Mouse (Mus musculus): ENCODE measurements around the gene Tnks1bp1. TPM values are rescaled to one million over a fixed set of nuclear protein-coding genes. Genes with fewer than 3 reads are reported as not detected.

Gene Tnks1bp1
- 24.3 and 25.3 TPM in 2 replicates for polyA plus RNA-seq (2015; fragmentation: Nextera tagmentation; extraction: Ambion mirVana)

GRCm38 (mm10) chr2:85047596-85048167 is at the start of gene Tnks1bp1:
Gene Tnks1bp1, plus strand, starts transcription at chr2:85048022.
- 1% methylated on average over 41 of the region's 42 CpGs for WGBS
- peak; percentile 91 for ATAC-seq (replicated peaks)

GRCm38 (mm10) chr2:84999486-85000181 is 48.2 kb upstream of the Tnks1bp1 start:
- WGBS, result 82% methylated on average over 3 of the region's 3 CpGs
- Histone ChIP-seq H3K27me3 (replicated peaks) (no peaks in the 10 kb centered on the region), H3K4me1 (no peaks in the 10 kb centered on the region), H3K9me3 (no peaks in the 10 kb centered on the region), H3K27ac (no peak overlapping the region), H3K36me3 (replicated peaks) (no peaks in the 10 kb centered on the region), H3K4me2 (no peak overlapping the region), H3K9ac (no peak overlapping the region), H3K4me3 (no peak overlapping the region)
- no peak for ATAC-seq (replicated peaks)

More at GRCm38 (mm10) chr2:85047596-85048167, at the start of gene Tnks1bp1:
- H3K9ac ChIP-seq, result peak within 1 kb of the TSS; percentile 69
- H3K4me1 ChIP-seq, result peaks cover 37% of the 10 kb centered on the region
- H3K4me2 ChIP-seq, result peak within 1 kb of the TSS; percentile 71
- H3K27ac ChIP-seq, result peak within 1 kb of the TSS; percentile 88
- no peaks in the 10 kb centered on the region for H3K9me3 ChIP-seq
- peak within 1 kb of the TSS; percentile 71 for H3K4me3 ChIP-seq
- peaks cover 39% of the 10 kb centered on the region for H3K36me3 ChIP-seq (replicated peaks)
- no peaks in the 10 kb centered on the region for H3K27me3 ChIP-seq (replicated peaks)

GRCm38 (mm10) chr2:85001497-85001896 is 46.3 kb upstream of the Tnks1bp1 start:
- H3K9me3 ChIP-seq, result no peaks in the 10 kb centered on the region
- H3K36me3 ChIP-seq (replicated peaks), result no peaks in the 10 kb centered on the region
- H3K4me3 ChIP-seq, result no peak overlapping the region
- 76% methylated on average over 13 of the region's 13 CpGs for WGBS
- H3K9ac ChIP-seq, result no peak overlapping the region
- ATAC-seq (replicated peaks), result no peak
- no peaks in the 10 kb centered on the region for H3K27me3 ChIP-seq (replicated peaks)
- no peak overlapping the region for H3K4me2 ChIP-seq
- no peak overlapping the region for H3K27ac ChIP-seq
- H3K4me1 ChIP-seq, result no peaks in the 10 kb centered on the region

GRCm38 (mm10) chr2:85002575-85002974 is 45.2 kb upstream of the Tnks1bp1 start:
- Histone ChIP-seq H3K4me1 (no peaks in the 10 kb centered on the region), H3K9me3 (no peaks in the 10 kb centered on the region), H3K9ac (no peak overlapping the region), H3K27me3 (replicated peaks) (no peaks in the 10 kb centered on the region), H3K27ac (no peak overlapping the region), H3K36me3 (replicated peaks) (no peaks in the 10 kb centered on the region), H3K4me3 (no peak overlapping the region), H3K4me2 (no peak overlapping the region)
- ATAC-seq (replicated peaks), result no peak
- WGBS, result 84% methylated on average over 8 of the region's 8 CpGs

GRCm38 (mm10) chr2:85004341-85004740 is 43.5 kb upstream of the Tnks1bp1 start:
- Histone ChIP-seq H3K9ac (no peak overlapping the region), H3K4me1 (no peaks in the 10 kb centered on the region), H3K4me2 (no peak overlapping the region), H3K9me3 (no peaks in the 10 kb centered on the region), H3K27ac (no peak overlapping the region), H3K4me3 (no peak overlapping the region), H3K36me3 (replicated peaks) (no peaks in the 10 kb centered on the region), H3K27me3 (replicated peaks) (no peaks in the 10 kb centered on the region)
- ATAC-seq (replicated peaks), result no peak
- whole genome bisulfite sequencing, result 86% methylated on average over 4 of the region's 4 CpGs

- H3K27me3 ChIP-seq (replicated peaks), result no peaks in the 10 kb centered on the region
- H3K4me3 ChIP-seq, result no peak overlapping the region
- no peak for ATAC-seq (replicated peaks)
- no peak overlapping the region for H3K4me2 ChIP-seq
- no peaks in the 10 kb centered on the region for H3K4me1 ChIP-seq
- H3K36me3 ChIP-seq (replicated peaks), result no peaks in the 10 kb centered on the region
- no peak overlapping the region for H3K9ac ChIP-seq
- no peak overlapping the region for H3K27ac ChIP-seq
- no peaks in the 10 kb centered on the region for H3K9me3 ChIP-seq
- 85% methylated on average over 7 of the region's 7 CpGs for WGBS
Measured at GRCm38 (mm10) chr2:85006600-85006999, 41.2 kb upstream of the Tnks1bp1 start.

GRCm38 (mm10) chr2:85007729-85008128 is 40.1 kb upstream of the Tnks1bp1 start:
- H3K9me3 ChIP-seq, result no peaks in the 10 kb centered on the region
- no peaks in the 10 kb centered on the region for H3K36me3 ChIP-seq (replicated peaks)
- no peak overlapping the region for H3K4me2 ChIP-seq
- H3K27me3 ChIP-seq (replicated peaks), result no peaks in the 10 kb centered on the region
- no peak overlapping the region for H3K27ac ChIP-seq
- peak; percentile 24; the same call in 1 of the 2 replicates for ATAC-seq (replicated peaks)
- no peaks in the 10 kb centered on the region for H3K4me1 ChIP-seq
- WGBS, result 21% methylated on average over 4 of the region's 4 CpGs
- H3K4me3 ChIP-seq, result no peak overlapping the region
- H3K9ac ChIP-seq, result no peak overlapping the region

GRCm38 (mm10) chr2:85009212-85009611 is 38.6 kb upstream of the Tnks1bp1 start:
- H3K4me2 ChIP-seq, result no peak overlapping the region
- H3K9ac ChIP-seq, result no peak overlapping the region
- no peak overlapping the region for H3K27ac ChIP-seq
- ATAC-seq (replicated peaks), result no peak
- H3K27me3 ChIP-seq (replicated peaks), result no peaks in the 10 kb centered on the region
- no peaks in the 10 kb centered on the region for H3K4me1 ChIP-seq
- 83% methylated on average over 2 of the region's 2 CpGs for WGBS
- no peaks in the 10 kb centered on the region for H3K9me3 ChIP-seq
- no peaks in the 10 kb centered on the region for H3K36me3 ChIP-seq (replicated peaks)
- no peak overlapping the region for H3K4me3 ChIP-seq

GRCm38 (mm10) chr2:85011906-85012604 is 35.8 kb upstream of the Tnks1bp1 start:
- H3K27ac ChIP-seq, result no peak overlapping the region
- no peaks in the 10 kb centered on the region for H3K9me3 ChIP-seq
- H3K4me3 ChIP-seq, result no peak overlapping the region
- H3K36me3 ChIP-seq (replicated peaks), result no peaks in the 10 kb centered on the region
- no peak for ATAC-seq (replicated peaks)
- no peak overlapping the region for H3K4me2 ChIP-seq
- 76% methylated on average over 9 of the region's 9 CpGs for WGBS
- no peaks in the 10 kb centered on the region for H3K27me3 ChIP-seq (replicated peaks)
- no peak overlapping the region for H3K9ac ChIP-seq
- H3K4me1 ChIP-seq, result no peaks in the 10 kb centered on the region

- 87% methylated on average over 14 of the region's 14 CpGs for WGBS
- H3K9me3 ChIP-seq, result no peaks in the 10 kb centered on the region
- no peak overlapping the region for H3K27ac ChIP-seq
- H3K4me3 ChIP-seq, result no peak overlapping the region
- H3K9ac ChIP-seq, result no peak overlapping the region
- H3K4me1 ChIP-seq, result no peaks in the 10 kb centered on the region
- no peaks in the 10 kb centered on the region for H3K36me3 ChIP-seq (replicated peaks)
- no peaks in the 10 kb centered on the region for H3K27me3 ChIP-seq (replicated peaks)
- ATAC-seq (replicated peaks), result no peak
- no peak overlapping the region for H3K4me2 ChIP-seq
Measured at GRCm38 (mm10) chr2:85012679-85013078, 35.1 kb upstream of the Tnks1bp1 start.

GRCm38 (mm10) chr2:85013826-85014587 is 33.8 kb upstream of the Tnks1bp1 start:
- H3K4me3 ChIP-seq, result no peak overlapping the region

GRCm38 (mm10) chr2:85014588-85014982 is 33.2 kb upstream of the Tnks1bp1 start:
- ATAC-seq (replicated peaks), result no peak
- Histone ChIP-seq H3K27me3 (replicated peaks) (no peaks in the 10 kb centered on the region), H3K4me2 (no peak overlapping the region), H3K9me3 (no peaks in the 10 kb centered on the region), H3K27ac (no peak overlapping the region), H3K36me3 (replicated peaks) (no peaks in the 10 kb centered on the region), H3K9ac (no peak overlapping the region), H3K4me1 (no peaks in the 10 kb centered on the region), H3K4me3 (no peak overlapping the region)
- 65% methylated on average over 3 of the region's 3 CpGs for WGBS

More at GRCm38 (mm10) chr2:85013826-85014587, 33.8 kb upstream of the Tnks1bp1 start:
- H3K27me3 ChIP-seq (replicated peaks), result no peaks in the 10 kb centered on the region
- 86% methylated on average over 5 of the region's 5 CpGs for WGBS
- H3K4me1 ChIP-seq, result no peaks in the 10 kb centered on the region
- H3K9ac ChIP-seq, result no peak overlapping the region
- no peaks in the 10 kb centered on the region for H3K9me3 ChIP-seq
- no peak overlapping the region for H3K4me2 ChIP-seq
- no peaks in the 10 kb centered on the region for H3K36me3 ChIP-seq (replicated peaks)
- ATAC-seq (replicated peaks), result no peak
- no peak overlapping the region for H3K27ac ChIP-seq

Data from midbrain, embryonic 15.5 days (tissue).